Mouse (Mus musculus): ENCODE data around the gene Cyp4b1. TPM values are rescaled to one million over a fixed set of nuclear protein-coding genes. Genes with fewer than 3 reads are reported as not detected.

Gene Cyp4b1
- polyA plus RNA-seq, 1 experiment, result 340 TPM

DNA sequence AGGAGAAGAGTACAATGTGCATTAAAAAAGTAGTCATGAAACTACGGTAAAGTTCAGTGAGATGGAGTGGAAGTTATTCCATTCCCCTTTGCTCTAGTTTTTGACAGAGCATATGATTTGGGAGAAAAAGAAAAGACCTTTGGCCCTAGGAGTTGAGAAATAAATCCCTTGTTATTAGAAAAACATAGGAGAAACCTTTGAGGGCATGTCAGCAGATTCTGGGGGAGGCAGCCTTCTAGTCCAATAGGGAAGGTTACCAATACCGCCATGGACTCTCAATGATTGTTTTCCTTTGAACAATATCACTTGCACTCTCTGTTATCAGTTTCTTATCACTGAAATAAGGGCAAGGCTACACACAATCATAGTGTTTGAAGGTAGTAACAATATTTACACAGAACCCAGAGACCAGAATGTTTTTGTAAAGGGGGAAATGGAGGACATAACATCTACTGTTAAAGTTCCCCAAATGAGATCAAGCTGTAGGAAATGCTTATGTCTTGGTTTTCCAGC is 50.6 kb downstream of the Cyp4b1 start:
- H3K4me3 ChIP-seq (ENCODE audit: insufficient read depth, low read depth, low read length), result no peak overlapping the region
- H3K36me3 ChIP-seq (ENCODE audit: control insufficient read depth, insufficient read depth, low read length), result no peaks in the 10 kb centered on the region
- WGBS, result 51% methylated on average over 2 of the region's 2 CpGs
- TF ChIP-seq CTCF (conservative IDR thresholded peaks at IDR 0.05; ENCODE audit: insufficient read depth, insufficient read length, low read depth, low read length) (no peak), POLR2A (IDR thresholded peaks at IDR 0.05; ENCODE audit: low read depth, low read length) (no peak)
- no peaks in the 10 kb centered on the region for H3K4me1 ChIP-seq (ENCODE audit: control insufficient read depth, insufficient read depth, low read length)
- H3K27me3 ChIP-seq (replicated peaks; ENCODE audit: control insufficient read depth, insufficient read depth, low read length), result no peaks in the 10 kb centered on the region
- no peak overlapping the region for H3K27ac ChIP-seq (ENCODE audit: insufficient read depth, low read depth, low read length)
- no peak for DNase-seq

DNA sequence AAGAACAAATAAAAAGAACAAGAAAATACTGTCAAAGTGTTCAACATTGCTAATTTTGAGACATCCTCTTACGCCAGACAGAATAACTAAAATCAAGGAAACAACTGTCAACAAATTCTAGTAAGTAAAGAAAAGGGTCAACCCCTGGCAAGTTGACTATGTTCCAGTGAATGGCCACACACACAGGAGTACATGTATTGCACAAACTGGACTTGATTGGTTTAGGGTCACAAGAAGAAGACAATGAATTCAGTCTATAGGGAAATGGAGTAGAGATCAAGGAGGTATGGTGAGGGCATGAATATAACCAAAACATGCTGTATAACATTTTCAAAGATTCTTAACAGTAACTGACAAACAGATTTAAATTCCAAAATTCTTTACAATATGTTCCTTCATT is 51.2 kb downstream of the Cyp4b1 start:
- WGBS, result 83% methylated on average over 1 of the region's 1 CpGs
- DNase-seq, result no peak

DNA sequence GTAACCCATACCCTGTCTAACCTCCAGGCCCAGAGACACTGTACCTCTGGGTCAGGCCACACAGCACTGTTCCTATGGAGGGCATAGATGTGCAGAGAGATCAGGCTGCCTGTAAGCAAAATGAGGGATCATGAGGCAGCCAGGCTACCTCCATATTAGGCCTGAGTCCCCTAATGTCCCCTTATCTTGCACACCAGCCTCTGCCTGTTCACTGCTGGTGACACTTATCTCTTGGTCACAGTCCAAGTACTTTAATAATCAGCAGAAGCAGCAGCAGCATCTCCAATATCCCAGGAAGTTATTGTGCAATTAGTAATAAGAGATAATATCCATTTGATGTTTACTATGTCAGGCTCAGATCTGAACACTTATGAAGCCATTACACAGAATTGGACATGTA is 64.5 kb downstream of the Cyp4b1 start:
- H3K27ac ChIP-seq (ENCODE audit: insufficient read depth, low read depth, low read length), result no peak overlapping the region
- no peak for DNase-seq
- H3K27me3 ChIP-seq (replicated peaks; ENCODE audit: control insufficient read depth, insufficient read depth, low read length), result no peaks in the 10 kb centered on the region
- no peaks in the 10 kb centered on the region for H3K4me1 ChIP-seq (ENCODE audit: control insufficient read depth, insufficient read depth, low read length)
- TF ChIP-seq POLR2A (IDR thresholded peaks at IDR 0.05; ENCODE audit: low read depth, low read length) (no peak), CTCF (conservative IDR thresholded peaks at IDR 0.05; ENCODE audit: insufficient read depth, insufficient read length, low read depth, low read length) (no peak)
- H3K4me3 ChIP-seq (ENCODE audit: insufficient read depth, low read depth, low read length), result no peak overlapping the region
- no peaks in the 10 kb centered on the region for H3K36me3 ChIP-seq (ENCODE audit: control insufficient read depth, insufficient read depth, low read length)

More for the DNA sequence above, 51.2 kb downstream of the Cyp4b1 start:
- H3K4me3 ChIP-seq (ENCODE audit: insufficient read depth, low read depth, low read length), result no peak overlapping the region
- H3K27me3 ChIP-seq (replicated peaks; ENCODE audit: control insufficient read depth, insufficient read depth, low read length), result no peaks in the 10 kb centered on the region
- H3K27ac ChIP-seq (ENCODE audit: insufficient read depth, low read depth, low read length), result no peak overlapping the region
- no peak for TF ChIP-seq POLR2A (IDR thresholded peaks at IDR 0.05; ENCODE audit: low read depth, low read length)
- TF ChIP-seq CTCF (conservative IDR thresholded peaks at IDR 0.05; ENCODE audit: insufficient read depth, insufficient read length, low read depth, low read length), result no peak
- H3K4me1 ChIP-seq (ENCODE audit: control insufficient read depth, insufficient read depth, low read length), result no peaks in the 10 kb centered on the region
- no peaks in the 10 kb centered on the region for H3K36me3 ChIP-seq (ENCODE audit: control insufficient read depth, insufficient read depth, low read length)

DNA sequence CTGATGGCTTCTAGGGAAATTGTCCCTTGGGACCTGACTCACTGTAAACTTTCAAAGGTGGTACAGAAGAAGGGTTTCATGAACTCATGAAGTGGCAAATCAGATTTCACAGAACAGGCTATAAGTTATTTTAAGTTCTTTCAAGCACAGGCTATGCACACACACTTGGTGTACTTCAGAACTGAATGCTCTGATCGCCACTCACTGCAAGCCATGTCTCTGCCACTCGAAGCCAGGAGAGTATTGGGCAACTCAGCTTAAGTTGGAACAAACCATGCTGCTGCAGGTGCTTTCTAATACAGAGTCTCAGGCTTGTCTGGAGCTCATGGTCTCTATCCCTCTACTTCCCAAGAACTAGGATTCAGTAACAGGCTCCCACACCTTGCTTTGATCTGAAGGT is 71.7 kb downstream of the Cyp4b1 start:
- H3K4me1 ChIP-seq (ENCODE audit: control insufficient read depth, insufficient read depth, low read length), result no peaks in the 10 kb centered on the region
- H3K4me3 ChIP-seq (ENCODE audit: insufficient read depth, low read depth, low read length), result no peak overlapping the region
- H3K27me3 ChIP-seq (replicated peaks; ENCODE audit: control insufficient read depth, insufficient read depth, low read length), result no peaks in the 10 kb centered on the region
- no peak for DNase-seq
- H3K36me3 ChIP-seq (ENCODE audit: control insufficient read depth, insufficient read depth, low read length), result no peaks in the 10 kb centered on the region; the same call in 1 of the 2 replicates
- TF ChIP-seq POLR2A (IDR thresholded peaks at IDR 0.05; ENCODE audit: low read depth, low read length) (no peak), CTCF (conservative IDR thresholded peaks at IDR 0.05; ENCODE audit: insufficient read depth, insufficient read length, low read depth, low read length) (no peak)
- 80% methylated on average over 2 of the region's 2 CpGs for WGBS
- H3K27ac ChIP-seq (ENCODE audit: insufficient read depth, low read depth, low read length), result no peak overlapping the region

DNA sequence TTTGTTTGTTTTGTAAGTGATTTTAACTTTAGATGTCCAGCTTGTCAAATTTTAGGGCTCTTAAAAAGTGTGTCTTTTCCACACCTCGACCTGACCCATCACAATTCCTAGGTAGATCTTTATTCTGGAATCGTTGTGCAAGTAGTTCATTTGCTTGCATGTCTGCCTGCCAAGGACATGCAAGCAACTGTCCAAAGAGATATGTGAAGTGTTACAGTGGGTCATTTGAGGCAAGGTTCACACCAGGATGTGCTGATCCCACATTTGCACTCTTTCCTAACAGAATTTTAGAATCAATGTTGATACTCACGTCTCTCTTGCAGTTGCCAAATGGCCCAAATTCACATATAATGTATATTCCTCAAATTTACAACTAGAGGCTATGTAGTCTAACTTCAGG is 72.3 kb downstream of the Cyp4b1 start:
- no peaks in the 10 kb centered on the region for H3K4me1 ChIP-seq (ENCODE audit: control insufficient read depth, insufficient read depth, low read length)
- H3K4me3 ChIP-seq (ENCODE audit: insufficient read depth, low read depth, low read length), result no peak overlapping the region
- no peaks in the 10 kb centered on the region; the same call in 1 of the 2 replicates for H3K36me3 ChIP-seq (ENCODE audit: control insufficient read depth, insufficient read depth, low read length)
- DNase-seq, result no peak
- H3K27me3 ChIP-seq (replicated peaks; ENCODE audit: control insufficient read depth, insufficient read depth, low read length), result no peaks in the 10 kb centered on the region
- 69% methylated on average over 3 of the region's 3 CpGs for WGBS
- no peak overlapping the region for H3K27ac ChIP-seq (ENCODE audit: insufficient read depth, low read depth, low read length)
- TF ChIP-seq POLR2A (IDR thresholded peaks at IDR 0.05; ENCODE audit: low read depth, low read length), result no peak
- no peak for TF ChIP-seq CTCF (conservative IDR thresholded peaks at IDR 0.05; ENCODE audit: insufficient read depth, insufficient read length, low read depth, low read length)

Other genes with a start within 250 kb of the Cyp4b1 start
- gene Cyp4a12b, start 236.1 kb downstream of the Cyp4b1 start, polyA plus RNA-seq (2012; rRNA removed), result 2.3 and 2.8 TPM in 2 replicates
- gene Cyp4a30b, start 195.1 kb downstream of the Cyp4b1 start, polyA plus RNA-seq (2012; rRNA removed), result not detected in 2 replicates
- 258 and 331 TPM in 2 replicates for gene Cyp4a14, start 151.6 kb downstream of the Cyp4b1 start, polyA plus RNA-seq (2012; rRNA removed)
- gene Cyp4a10, start 129.5 kb downstream of the Cyp4b1 start, polyA plus RNA-seq (2012; rRNA removed), result 368 and 393 TPM in 2 replicates
- gene Cyp4a31, start 84.1 kb downstream of the Cyp4b1 start, polyA plus RNA-seq (2012; rRNA removed), result 234 and 244 TPM in 2 replicates
- 0.60 and 0.91 TPM in 2 replicates for gene Cyp4a32, start 46.8 kb downstream of the Cyp4b1 start, polyA plus RNA-seq (2012; rRNA removed)
- gene Efcab14, start 90.0 kb upstream of the Cyp4b1 start, polyA plus RNA-seq (2012; rRNA removed), result 26.4 and 27.9 TPM in 2 replicates
- 0.47 and 0.49 TPM in 2 replicates for gene Tex38, start 133.3 kb upstream of the Cyp4b1 start, polyA plus RNA-seq (2012; rRNA removed)
- gene Atpaf1, start 137.1 kb upstream of the Cyp4b1 start, polyA plus RNA-seq (2012; rRNA removed), result 35.0 and 43.2 TPM in 2 replicates
- gene Mob3c, start 180.4 kb upstream of the Cyp4b1 start, polyA plus RNA-seq (2012; rRNA removed), result 17.8 and 18.5 TPM in 2 replicates
- 30.6 and 33.8 TPM in 2 replicates for gene Mknk1, start 191.5 kb upstream of the Cyp4b1 start, polyA plus RNA-seq (2012; rRNA removed)
- gene Kncn, start 236.7 kb upstream of the Cyp4b1 start, polyA plus RNA-seq (2012; rRNA removed), result 0.07 TPM in 1 of 2 replicates, not detected in the other
- gene 6430628N08Rik, start 242.9 kb upstream of the Cyp4b1 start, polyA plus RNA-seq (2012; rRNA removed), result not detected in 2 replicates